Mouse (Mus musculus): ENCODE data around the gene Abat.

DNA sequence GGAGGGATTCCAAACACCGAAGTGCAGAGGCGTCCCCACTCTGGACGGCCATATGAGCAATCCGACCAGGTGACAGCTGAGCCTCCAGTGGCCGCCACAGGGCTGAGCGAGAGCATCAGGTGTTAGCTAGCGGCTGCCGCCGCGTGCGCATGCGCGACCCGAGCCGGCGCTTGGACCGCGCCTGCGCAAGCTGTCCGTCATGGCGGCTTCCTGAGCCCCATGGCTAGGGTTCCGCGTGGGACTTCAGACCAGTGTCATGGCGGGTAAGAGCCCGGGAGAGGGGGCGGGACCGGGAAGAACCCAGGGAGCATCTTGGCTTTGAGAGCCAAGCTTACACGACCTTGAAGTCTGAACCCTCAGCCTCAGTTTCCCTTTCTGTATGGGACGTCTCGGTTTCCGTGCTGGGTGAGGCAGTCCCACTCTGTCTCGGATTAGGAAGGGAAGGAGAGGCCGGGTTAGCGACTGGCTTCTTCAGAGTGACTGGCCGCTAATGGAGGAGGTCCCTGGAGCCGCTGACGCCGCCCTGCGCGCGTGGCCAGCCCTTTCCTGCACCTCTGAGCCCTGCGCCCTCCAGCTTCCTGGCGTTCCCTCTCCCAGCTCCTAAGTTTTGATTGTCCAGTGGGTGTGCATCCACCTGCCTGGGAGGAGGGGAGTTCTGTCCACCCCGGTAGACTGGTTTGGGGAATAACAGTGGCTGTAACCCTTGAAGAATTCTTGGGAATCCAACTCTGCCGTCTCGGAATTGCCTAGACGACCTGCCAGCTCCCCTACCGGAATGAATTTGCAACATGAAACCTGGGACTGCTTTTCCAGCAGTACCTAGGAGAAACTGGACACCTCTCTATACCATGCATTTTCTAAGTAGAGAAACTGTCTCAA is 42.4 kb upstream of the Abat start, which contains the start of gene Mettl22:
- TF ChIP-seq POLR2A (IDR thresholded peaks at IDR 0.05; ENCODE audit: extremely low read depth, insufficient read depth, low read length) = peak; percentile 58
- TF ChIP-seq CTCF (IDR thresholded peaks at IDR 0.05; ENCODE audit: low read depth, low read length) = peak; percentile 22; the same call in 1 of the 2 replicates

Measured in liver, adult 2 months (tissue).